Mouse (Mus musculus): Measurements from ENCODE around the gene Nup155. TPM values are rescaled to one million over a fixed set of nuclear protein-coding genes. Genes with fewer than 3 reads are reported as not detected.
"Not testable (repeated sequence)": the region's sequence is repeated elsewhere in the genome, so short reads cannot be mapped to it uniquely, and the experiment has no call there.

Nup155 gene
- polyA plus RNA-seq, 1 experiment from 2014 or later: 34.1 TPM

DNA sequence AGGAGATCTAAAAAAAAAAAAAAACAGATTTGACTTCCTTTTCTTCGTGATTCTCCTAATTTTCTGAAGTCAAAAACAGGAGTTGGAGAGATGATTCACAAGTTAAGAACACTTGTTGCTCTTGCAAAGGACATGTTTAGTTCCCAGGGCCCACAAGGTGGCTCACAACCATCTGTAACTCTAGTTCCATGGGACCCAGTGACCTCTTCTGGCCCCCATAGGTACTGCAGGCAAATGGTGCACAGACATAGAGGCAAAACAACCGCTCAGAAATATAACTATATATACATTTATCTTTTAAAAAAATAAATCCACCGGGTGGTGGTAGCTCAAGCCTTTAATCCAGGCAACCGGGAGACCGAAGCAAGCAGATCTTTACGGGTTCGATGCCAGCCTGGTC, 11.2 kb upstream of the Nup155 start:
- 23% methylated on average over 7 of the region's 7 CpGs for WGBS
- no peak for ATAC-seq (replicated peaks; ENCODE audit: insufficient number of reproducible peaks, low FRiP score, low TSS enrichment, low read depth)
- H3K36me3 ChIP-seq (replicated peaks; ENCODE audit: control insufficient read depth, insufficient read depth, low read depth, low read length): no peaks in the 10 kb centered on the region
- no peaks in the 10 kb centered on the region for H3K27me3 ChIP-seq (ENCODE audit: control insufficient read depth, insufficient read depth, low read length)
- H3K4me2 ChIP-seq (ENCODE audit: low read depth, low read length): peak overlapping the region; percentile 13; the same call in 1 of the 2 replicates
- no peaks in the 10 kb centered on the region for H3K9me3 ChIP-seq (replicated peaks; ENCODE audit: control insufficient read depth, low read length)
- no peaks in the 10 kb centered on the region; the same call in 1 of the 2 replicates for H3K4me1 ChIP-seq (ENCODE audit: control insufficient read depth, insufficient read depth, low read length)
- H3K4me3 ChIP-seq (ENCODE audit: low read depth, low read length): 0 out of 2 replicates have a peak overlapping the region, but pooled peaks have one; percentile 17
- DNase-seq (ENCODE audit: low spot score): peak; percentile 64
- H3K27ac ChIP-seq (replicated peaks; ENCODE audit: low read depth, low read length): no peak overlapping the region
- H3K9ac ChIP-seq (replicated peaks; ENCODE audit: low read length): no peak overlapping the region

DNA sequence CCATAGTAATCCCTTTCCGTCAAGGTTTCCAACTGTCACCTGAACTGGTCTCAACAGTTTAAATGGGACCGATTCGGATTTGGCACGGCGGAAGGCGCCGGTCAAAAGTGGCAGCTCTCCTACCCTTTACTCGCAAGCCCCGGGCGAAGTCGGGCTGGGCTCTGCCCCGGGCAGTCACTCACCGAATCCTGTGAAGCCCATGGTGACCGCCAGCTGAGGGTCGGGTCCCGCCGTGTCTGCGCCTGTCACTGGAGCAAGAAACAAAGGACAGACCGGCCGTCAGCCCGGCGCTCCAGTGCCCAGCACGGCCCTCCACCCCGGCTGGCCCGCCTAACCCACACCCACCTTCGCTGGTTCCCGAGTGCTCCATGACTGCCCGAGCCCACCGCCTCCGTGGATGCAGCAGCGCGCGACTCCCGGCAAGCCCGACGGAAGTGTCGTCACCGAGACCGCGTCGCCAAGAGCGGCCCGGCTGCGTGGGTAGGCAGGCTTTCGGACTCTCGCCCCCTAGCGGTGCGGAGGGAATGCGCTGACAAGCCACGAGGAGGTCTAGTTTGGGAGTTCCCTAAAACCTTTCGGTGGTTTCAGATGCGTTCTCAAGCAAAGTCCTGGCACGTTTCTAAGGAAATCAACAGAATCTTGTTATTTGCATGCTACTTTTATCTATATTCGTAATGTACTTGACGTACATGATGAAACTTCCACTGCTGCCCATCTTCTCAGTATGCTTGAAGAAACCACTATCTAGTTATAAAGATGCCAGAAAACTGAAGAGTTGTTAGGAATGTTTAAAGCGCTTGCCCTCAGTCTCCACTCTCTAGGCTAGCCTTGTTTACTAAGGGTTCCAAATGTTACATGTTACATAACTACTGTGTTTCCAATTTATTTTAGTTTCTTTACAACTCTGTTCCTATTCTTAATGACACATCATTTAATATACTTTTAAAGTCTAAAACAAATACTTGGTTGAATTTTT, 10.0 kb upstream of the Nup155 start, which contains the start of gene Wdr70:
Gene Wdr70, minus strand, starts transcription at position 436 of the 976 bp plus-strand sequence.
- H3K4me1 ChIP-seq (ENCODE audit: control insufficient read depth, insufficient read depth, low read length): no peaks in the 10 kb centered on the region; the same call in 1 of the 2 replicates
- H3K27me3 ChIP-seq (ENCODE audit: control insufficient read depth, insufficient read depth, low read length): no peaks in the 10 kb centered on the region
- no peaks in the 10 kb centered on the region for H3K9me3 ChIP-seq (replicated peaks; ENCODE audit: control insufficient read depth, low read length)
- no peak within 1 kb of the TSS for H3K27ac ChIP-seq (replicated peaks; ENCODE audit: low read depth, low read length)
- H3K4me2 ChIP-seq (ENCODE audit: low read depth, low read length): peak within 1 kb of the TSS; percentile 32
- ATAC-seq (replicated peaks; ENCODE audit: insufficient number of reproducible peaks, low FRiP score, low TSS enrichment, low read depth): peak; percentile 94
- 2% methylated on average over 56 of the region's 56 CpGs for WGBS
- peak; percentile 97 for DNase-seq (ENCODE audit: low spot score)
- H3K36me3 ChIP-seq (replicated peaks; ENCODE audit: control insufficient read depth, insufficient read depth, low read depth, low read length): no peaks in the 10 kb centered on the region
- peak within 1 kb of the TSS; percentile 85 for H3K9ac ChIP-seq (replicated peaks; ENCODE audit: low read length)
- H3K4me3 ChIP-seq (ENCODE audit: low read depth, low read length): peak within 1 kb of the TSS; percentile 76

DNA sequence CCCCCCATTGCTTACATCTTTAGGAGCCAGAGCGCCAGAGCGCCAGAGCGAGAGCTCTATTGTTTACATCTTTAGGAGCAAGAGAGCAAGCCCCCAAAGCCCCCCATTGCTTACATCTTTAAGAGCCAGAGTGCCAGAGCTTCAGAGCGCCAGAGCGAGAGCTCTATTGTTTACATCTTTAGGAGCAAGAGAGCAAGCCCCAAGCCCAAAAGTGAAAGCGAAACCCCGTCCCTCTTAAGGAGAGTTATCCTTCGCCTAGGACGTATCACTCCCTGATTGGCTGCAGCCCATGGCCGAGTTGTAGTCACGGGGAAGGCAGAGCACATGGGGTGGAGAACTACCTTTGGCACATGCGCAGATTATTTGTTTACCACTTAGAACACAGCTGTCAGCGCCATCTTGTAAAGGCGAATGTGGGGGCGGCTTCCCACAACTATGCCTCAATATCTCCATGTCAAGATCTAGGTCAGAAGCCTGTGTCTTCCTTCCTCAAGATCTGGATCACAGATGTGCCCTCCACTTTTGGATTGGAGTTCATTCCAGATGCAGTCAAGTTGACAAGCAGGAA, 7.0 kb upstream of the Nup155 start:
- not testable (repeated sequence) for ATAC-seq (replicated peaks; ENCODE audit: insufficient number of reproducible peaks, low FRiP score, low TSS enrichment, low read depth); DNase-seq (ENCODE audit: low spot score); H3K27ac ChIP-seq (replicated peaks; ENCODE audit: low read depth, low read length); H3K4me2 ChIP-seq (ENCODE audit: low read depth, low read length); H3K9me3 ChIP-seq (replicated peaks; ENCODE audit: control insufficient read depth, low read length); H3K27me3 ChIP-seq (ENCODE audit: control insufficient read depth, insufficient read depth, low read length); H3K4me1 ChIP-seq (ENCODE audit: control insufficient read depth, insufficient read depth, low read length); H3K36me3 ChIP-seq (replicated peaks; ENCODE audit: control insufficient read depth, insufficient read depth, low read depth, low read length); H3K4me3 ChIP-seq (ENCODE audit: low read depth, low read length); H3K9ac ChIP-seq (replicated peaks; ENCODE audit: low read length)
- WGBS: 90% methylated on average over 13 of the region's 15 CpGs

DNA sequence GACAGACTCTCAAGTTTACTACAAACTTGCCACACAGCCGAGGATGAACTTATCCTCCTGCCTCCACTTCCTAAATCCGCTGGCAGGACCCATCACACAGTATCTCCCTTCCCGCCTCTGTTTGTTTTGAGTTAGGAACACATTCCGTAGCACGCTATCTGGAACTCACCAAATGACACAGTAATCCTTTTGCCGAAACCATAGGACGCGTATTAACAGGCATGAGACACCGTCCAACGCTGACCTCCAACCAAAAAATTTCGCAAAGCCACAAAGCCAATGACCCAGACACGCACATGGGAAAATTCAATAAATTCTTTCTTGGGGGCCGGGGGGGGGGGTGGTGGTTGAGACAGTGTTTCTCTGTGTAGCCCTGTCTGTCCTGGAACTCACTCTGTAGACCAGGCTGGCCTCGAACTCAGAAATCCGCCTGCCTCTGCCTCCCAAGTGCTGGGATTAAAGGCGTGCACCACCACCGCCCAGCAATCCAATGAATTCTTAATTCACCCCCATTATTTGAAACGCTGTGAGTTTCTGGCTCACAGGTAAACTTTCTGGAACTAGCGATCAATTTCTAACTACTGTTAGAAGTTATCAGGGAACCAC, 610 bp upstream of the Nup155 start:
- peak; percentile 37; the same call in 1 of the 2 replicates for ATAC-seq (replicated peaks; ENCODE audit: insufficient number of reproducible peaks, low FRiP score, low TSS enrichment, low read depth)
- Histone ChIP-seq H3K27ac (replicated peaks; ENCODE audit: low read depth, low read length) (peak overlapping the region; percentile 16; the same call in 1 of the 2 replicates), H3K36me3 (replicated peaks; ENCODE audit: control insufficient read depth, insufficient read depth, low read depth, low read length) (peaks cover 5% of the 10 kb centered on the region), H3K4me3 (ENCODE audit: low read depth, low read length) (peak overlapping the region; percentile 73), H3K9ac (replicated peaks; ENCODE audit: low read length) (peak overlapping the region; percentile 52), H3K4me2 (ENCODE audit: low read depth, low read length) (peak overlapping the region; percentile 39), H3K9me3 (replicated peaks; ENCODE audit: control insufficient read depth, low read length) (no peaks in the 10 kb centered on the region), H3K4me1 (ENCODE audit: control insufficient read depth, insufficient read depth, low read length) (no peaks in the 10 kb centered on the region), H3K27me3 (ENCODE audit: control insufficient read depth, insufficient read depth, low read length) (no peaks in the 10 kb centered on the region)
- DNase-seq (ENCODE audit: low spot score): no peak
- 56% methylated on average over 19 of the region's 19 CpGs for WGBS

DNA sequence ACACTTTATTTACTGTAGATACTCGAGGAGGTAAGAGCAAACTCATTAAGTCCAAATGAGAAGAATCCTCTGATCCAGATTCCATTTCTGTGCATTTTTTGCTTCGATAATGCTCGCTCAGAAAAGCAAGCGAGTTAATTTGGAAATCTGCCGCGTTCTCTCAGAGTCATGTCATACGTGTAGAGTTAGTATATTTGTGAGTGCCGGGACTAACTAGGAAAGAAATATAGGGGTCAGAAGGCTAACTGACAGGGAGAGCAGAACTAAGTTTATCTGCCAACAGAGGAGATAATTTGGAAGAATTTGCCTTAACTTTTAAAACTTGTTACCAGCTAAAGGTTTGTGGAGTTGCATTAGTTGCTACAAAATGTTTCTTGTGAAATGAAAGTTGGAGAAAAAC, 709 bp downstream of the Nup155 start:
- ATAC-seq (replicated peaks; ENCODE audit: insufficient number of reproducible peaks, low FRiP score, low TSS enrichment, low read depth) (no peak), DNase-seq (ENCODE audit: low spot score) (peak; percentile 3)
- Histone ChIP-seq H3K27me3 (ENCODE audit: control insufficient read depth, insufficient read depth, low read length) (no peaks in the 10 kb centered on the region), H3K4me1 (ENCODE audit: control insufficient read depth, insufficient read depth, low read length) (no peaks in the 10 kb centered on the region), H3K36me3 (replicated peaks; ENCODE audit: control insufficient read depth, insufficient read depth, low read depth, low read length) (peaks cover 7% of the 10 kb centered on the region), H3K4me3 (ENCODE audit: low read depth, low read length) (peak overlapping the region; percentile 73), H3K4me2 (ENCODE audit: low read depth, low read length) (peak overlapping the region; percentile 61), H3K9me3 (replicated peaks; ENCODE audit: control insufficient read depth, low read length) (no peaks in the 10 kb centered on the region), H3K27ac (replicated peaks; ENCODE audit: low read depth, low read length) (no peak overlapping the region), H3K9ac (replicated peaks; ENCODE audit: low read length) (peak overlapping the region; percentile 83)
- WGBS: 7% methylated on average over 8 of the region's 8 CpGs

DNA sequence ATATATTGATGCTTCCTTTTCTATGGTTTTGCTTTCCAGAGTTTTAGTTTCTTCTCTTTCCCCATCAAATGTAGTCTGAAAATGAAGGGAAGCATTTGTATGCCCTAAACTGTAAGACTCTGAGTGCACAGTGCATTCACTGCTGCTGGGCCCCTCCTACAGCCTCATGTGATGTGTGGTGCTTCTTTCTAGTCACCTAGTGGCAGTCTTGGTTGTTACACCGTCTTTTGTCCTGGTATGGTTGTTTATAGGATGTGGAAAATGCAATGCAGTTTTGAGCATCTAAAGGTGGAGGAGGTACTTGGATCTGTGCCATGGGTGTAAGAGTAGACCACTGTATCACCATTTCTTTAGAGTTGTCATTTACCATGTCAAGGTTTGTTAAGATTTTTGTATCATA, 20.2 kb downstream of the Nup155 start:
- peaks cover 2% of the 10 kb centered on the region for H3K36me3 ChIP-seq (replicated peaks; ENCODE audit: control insufficient read depth, insufficient read depth, low read depth, low read length)
- no peak overlapping the region for H3K4me3 ChIP-seq (ENCODE audit: low read depth, low read length)
- 72% methylated on average over 1 of the region's 1 CpGs for WGBS

DNA sequence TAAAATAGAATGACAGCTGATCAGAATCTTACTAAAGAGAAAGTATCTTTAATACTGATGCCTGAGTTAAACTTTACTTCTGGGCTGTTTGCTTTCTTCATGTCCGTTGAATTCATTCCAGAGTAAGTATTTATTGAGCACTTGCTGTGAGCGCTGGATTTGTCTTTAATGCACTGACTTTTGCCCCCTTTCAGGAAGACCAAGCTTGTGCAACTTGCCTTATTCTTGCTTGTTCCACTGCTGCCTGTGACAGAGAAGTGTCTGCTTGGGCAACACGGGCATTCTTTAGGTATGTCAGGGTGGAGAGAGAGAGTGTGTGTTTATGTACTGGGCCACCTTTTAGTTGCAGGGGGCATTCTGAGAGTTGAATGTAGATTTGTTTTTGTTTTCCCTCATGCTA, 22.2 kb downstream of the Nup155 start:
- peaks cover 2% of the 10 kb centered on the region for H3K36me3 ChIP-seq (replicated peaks; ENCODE audit: control insufficient read depth, insufficient read depth, low read depth, low read length)

More for the DNA sequence above, 20.2 kb downstream of the Nup155 start:
- no peaks in the 10 kb centered on the region for H3K4me1 ChIP-seq (ENCODE audit: control insufficient read depth, insufficient read depth, low read length)
- no peaks in the 10 kb centered on the region for H3K9me3 ChIP-seq (replicated peaks; ENCODE audit: control insufficient read depth, low read length)
- no peak overlapping the region for H3K9ac ChIP-seq (replicated peaks; ENCODE audit: low read length)
- no peak for DNase-seq (ENCODE audit: low spot score)
- no peaks in the 10 kb centered on the region for H3K27me3 ChIP-seq (ENCODE audit: control insufficient read depth, insufficient read depth, low read length)
- no peak overlapping the region for H3K4me2 ChIP-seq (ENCODE audit: low read depth, low read length)
- ATAC-seq (replicated peaks; ENCODE audit: insufficient number of reproducible peaks, low FRiP score, low TSS enrichment, low read depth): no peak
- H3K27ac ChIP-seq (replicated peaks; ENCODE audit: low read depth, low read length): no peak overlapping the region

More for the DNA sequence above, 22.2 kb downstream of the Nup155 start:
- no peak overlapping the region for H3K27ac ChIP-seq (replicated peaks; ENCODE audit: low read depth, low read length)
- WGBS: 92% methylated on average over 3 of the region's 3 CpGs
- H3K4me1 ChIP-seq (ENCODE audit: control insufficient read depth, insufficient read depth, low read length): no peaks in the 10 kb centered on the region
- H3K9me3 ChIP-seq (replicated peaks; ENCODE audit: control insufficient read depth, low read length): no peaks in the 10 kb centered on the region
- DNase-seq (ENCODE audit: low spot score) (no peak), ATAC-seq (replicated peaks; ENCODE audit: insufficient number of reproducible peaks, low FRiP score, low TSS enrichment, low read depth) (no peak)
- H3K9ac ChIP-seq (replicated peaks; ENCODE audit: low read length): no peak overlapping the region
- no peaks in the 10 kb centered on the region for H3K27me3 ChIP-seq (ENCODE audit: control insufficient read depth, insufficient read depth, low read length)
- no peak overlapping the region for H3K4me3 ChIP-seq (ENCODE audit: low read depth, low read length)
- no peak overlapping the region for H3K4me2 ChIP-seq (ENCODE audit: low read depth, low read length)

Measured in embryonic facial prominence, embryonic 11.5 days (tissue).